Mouse (Mus musculus) forebrain, embryonic 13.5 days (tissue): Measurements from ENCODE around the gene Plxna2. TPM values are rescaled to one million over a fixed set of nuclear protein-coding genes. Genes with fewer than 3 reads are reported as not detected.
A peak's percentile ranks its signal among the peaks of the same experiment; 100 is the strongest.

Experiments used
- ATAC-seq: fragments of 200-750 bp; cut with Nextera tagmentation; 2 replicates; pipeline ENCODE4 v1.8.0; 2017
- H3K27ac ChIP-seq: fragments of 300-500 bp; sonication (generic); 2 replicates; pipeline ENCODE4 v1.5.1; 2015; ENCODE audit warnings: inconsistent platforms, mild to moderate bottlenecking, moderate library complexity
- H3K27me3 ChIP-seq: fragments of 300-500 bp; sonication (generic); 2 replicates; pipeline ENCODE4 v1.6.1; 2015; ENCODE audit warnings: mild to moderate bottlenecking, inconsistent platforms
- H3K36me3 ChIP-seq: fragments of 300-500 bp; sonication (generic); 2 replicates; pipeline ENCODE4 v1.6.1; 2015; ENCODE audit warnings: mild to moderate bottlenecking, inconsistent platforms; ENCODE audit not compliant: poor library complexity, severe bottlenecking
- H3K4me1 ChIP-seq: fragments of 300-500 bp; sonication (generic); 2 replicates; pipeline ENCODE4 v1.6.1; 2015; ENCODE audit warnings: inconsistent platforms
- H3K4me2 ChIP-seq: fragments of 300-500 bp; sonication (generic); 2 replicates; pipeline ENCODE4 v1.6.1; 2015; ENCODE audit warnings: inconsistent platforms, mild to moderate bottlenecking, moderate library complexity
- H3K4me3 ChIP-seq: fragments of 300-500 bp; sonication (generic); 2 replicates; pipeline ENCODE4 v1.5.1; 2015; ENCODE audit warnings: mild to moderate bottlenecking, inconsistent platforms
- H3K9ac ChIP-seq: fragments of 300-500 bp; sonication (generic); 2 replicates; pipeline ENCODE4 v1.6.1; 2015; ENCODE audit warnings: mild to moderate bottlenecking, inconsistent platforms
- H3K9me3 ChIP-seq: fragments of 300-500 bp; sonication (generic); replicated peaks from 2 replicates; pipeline ENCODE4 v1.6.1; 2016; ENCODE audit warnings: inconsistent platforms
- WGBS: fragments of 180-500 bp; shearing (Covaris S2); methylation state at CpG from one replicate; pipeline ENCODE4 v1.1.7; 2015; 5-methylcytosine and 5-hydroxymethylcytosine counted together
- polyA plus RNA-seq: library from polyadenylated mRNA; unstranded; fragments of >200 nt; fragmentation: Nextera tagmentation; extraction: Ambion mirVana; gene quantifications from 2 replicates; pipeline ENCODE4 v1.2.1, GENCODE M21; 2015

The Plxna2 gene
- polyA plus RNA-seq, 1 experiment from 2014 or later: 55.8 TPM

- peaks cover 21% of the 10 kb centered on the region for H3K4me1 ChIP-seq
- H3K4me3 ChIP-seq: no peak overlapping the region
- ATAC-seq: 0 out of 2 replicates have a peak, but pooled peaks have one; percentile 43
- no peak overlapping the region for H3K27ac ChIP-seq
- peaks cover 20% of the 10 kb centered on the region for H3K36me3 ChIP-seq
- no peaks in the 10 kb centered on the region for H3K9me3 ChIP-seq
- no peaks in the 10 kb centered on the region for H3K27me3 ChIP-seq
- no peak overlapping the region for H3K4me2 ChIP-seq
- no peak overlapping the region for H3K9ac ChIP-seq
- WGBS: 86% methylated on average over 3 of the region's 3 CpGs
These were observed 57.3 kb downstream of the Plxna2 start for GRCm38 (mm10) chr1:194675106-194675890.

GRCm38 (mm10) chr1:194675891-194676200 is 57.8 kb downstream of the Plxna2 start:
- Histone ChIP-seq H3K9me3 (no peaks in the 10 kb centered on the region), H3K36me3 (peaks cover 20% of the 10 kb centered on the region), H3K27ac (no peak overlapping the region), H3K4me3 (no peak overlapping the region), H3K4me2 (no peak overlapping the region), H3K27me3 (no peaks in the 10 kb centered on the region), H3K9ac (no peak overlapping the region), H3K4me1 (peaks cover 27% of the 10 kb centered on the region)
- no peak for ATAC-seq
- 80% methylated on average over 2 of the region's 2 CpGs for WGBS

- Histone ChIP-seq H3K4me3 (no peak overlapping the region), H3K27ac (no peak overlapping the region), H3K4me2 (no peak overlapping the region), H3K9me3 (no peaks in the 10 kb centered on the region), H3K9ac (no peak overlapping the region), H3K4me1 (peaks cover 42% of the 10 kb centered on the region), H3K27me3 (no peaks in the 10 kb centered on the region), H3K36me3 (0 out of 2 replicates have a peak, but pooled peaks cover 3% of the 10 kb centered on the region)
- 91% methylated on average over 3 of the region's 3 CpGs for WGBS
- no peak for ATAC-seq
These were observed 59.9 kb downstream of the Plxna2 start for GRCm38 (mm10) chr1:194677878-194678277.

- Histone ChIP-seq H3K4me2 (no peak overlapping the region), H3K4me1 (peaks cover 46% of the 10 kb centered on the region), H3K9me3 (no peaks in the 10 kb centered on the region), H3K36me3 (0 out of 2 replicates have a peak, but pooled peaks cover 3% of the 10 kb centered on the region), H3K27ac (no peak overlapping the region), H3K27me3 (no peaks in the 10 kb centered on the region), H3K4me3 (no peak overlapping the region), H3K9ac (no peak overlapping the region)
- ATAC-seq: no peak
These were observed 61.1 kb downstream of the Plxna2 start for GRCm38 (mm10) chr1:194679147-194679546.

- Histone ChIP-seq H3K9me3 (no peaks in the 10 kb centered on the region), H3K27ac (no peak overlapping the region), H3K27me3 (no peaks in the 10 kb centered on the region), H3K4me2 (no peak overlapping the region), H3K36me3 (peaks cover 7% of the 10 kb centered on the region; the same call in 1 of the 2 replicates), H3K9ac (no peak overlapping the region), H3K4me3 (no peak overlapping the region), H3K4me1 (peaks cover 46% of the 10 kb centered on the region)
- WGBS: 41% methylated on average over 2 of the region's 2 CpGs
- no peak for ATAC-seq
These were observed 62.1 kb downstream of the Plxna2 start for GRCm38 (mm10) chr1:194680136-194680535.

GRCm38 (mm10) chr1:194682021-194682420 is 64.0 kb downstream of the Plxna2 start:
- H3K27ac ChIP-seq: 0 out of 2 replicates have a peak overlapping the region, but pooled peaks have one; percentile 14
- H3K27me3 ChIP-seq: no peaks in the 10 kb centered on the region
- no peak overlapping the region for H3K9ac ChIP-seq
- H3K4me1 ChIP-seq: peaks cover 50% of the 10 kb centered on the region
- no peak overlapping the region for H3K4me2 ChIP-seq
- no peak overlapping the region for H3K4me3 ChIP-seq
- ATAC-seq: peak; percentile 43; the same call in 1 of the 2 replicates
- no peaks in the 10 kb centered on the region for H3K9me3 ChIP-seq
- peaks cover 7% of the 10 kb centered on the region; the same call in 1 of the 2 replicates for H3K36me3 ChIP-seq

- H3K4me1 ChIP-seq: peaks cover 50% of the 10 kb centered on the region
- H3K27me3 ChIP-seq: no peaks in the 10 kb centered on the region
- H3K9me3 ChIP-seq: no peaks in the 10 kb centered on the region
- ATAC-seq: no peak
- peaks cover 10% of the 10 kb centered on the region; the same call in 1 of the 2 replicates for H3K36me3 ChIP-seq
- 68% methylated on average over 3 of the region's 3 CpGs for WGBS
- no peak overlapping the region for H3K4me3 ChIP-seq
- no peak overlapping the region for H3K4me2 ChIP-seq
- no peak overlapping the region for H3K9ac ChIP-seq
- no peak overlapping the region for H3K27ac ChIP-seq
These were observed 65.1 kb downstream of the Plxna2 start for GRCm38 (mm10) chr1:194683132-194683531.

- Histone ChIP-seq H3K9ac (no peak overlapping the region), H3K36me3 (peaks cover 12% of the 10 kb centered on the region; the same call in 1 of the 2 replicates), H3K4me1 (peaks cover 34% of the 10 kb centered on the region), H3K4me2 (no peak overlapping the region), H3K27ac (no peak overlapping the region), H3K9me3 (no peaks in the 10 kb centered on the region), H3K4me3 (no peak overlapping the region), H3K27me3 (no peaks in the 10 kb centered on the region)
- ATAC-seq: no peak
- 93% methylated on average over 2 of the region's 2 CpGs for WGBS
These were observed 67.9 kb downstream of the Plxna2 start for GRCm38 (mm10) chr1:194685896-194686295.

- Histone ChIP-seq H3K4me3 (no peak overlapping the region), H3K4me1 (peaks cover 23% of the 10 kb centered on the region), H3K9me3 (no peaks in the 10 kb centered on the region), H3K9ac (no peak overlapping the region), H3K4me2 (no peak overlapping the region), H3K27ac (no peak overlapping the region), H3K36me3 (peaks cover 17% of the 10 kb centered on the region; the same call in 1 of the 2 replicates), H3K27me3 (no peaks in the 10 kb centered on the region)
- WGBS: 49% methylated on average over 1 of the region's 1 CpGs
- ATAC-seq: no peak
These were observed 69.7 kb downstream of the Plxna2 start for GRCm38 (mm10) chr1:194687746-194688145.

- ATAC-seq: no peak
- H3K4me1 ChIP-seq: peaks cover 20% of the 10 kb centered on the region
- H3K9ac ChIP-seq: no peak overlapping the region
- peaks cover 21% of the 10 kb centered on the region; the same call in 1 of the 2 replicates for H3K36me3 ChIP-seq
- no peaks in the 10 kb centered on the region for H3K27me3 ChIP-seq
- H3K27ac ChIP-seq: no peak overlapping the region
- no peaks in the 10 kb centered on the region for H3K9me3 ChIP-seq
- H3K4me3 ChIP-seq: no peak overlapping the region
- no peak overlapping the region for H3K4me2 ChIP-seq
- WGBS: 66% methylated on average over 2 of the region's 2 CpGs
These were observed 70.1 kb downstream of the Plxna2 start for GRCm38 (mm10) chr1:194688161-194688560.

- H3K4me1 ChIP-seq: peaks cover 6% of the 10 kb centered on the region; the same call in 1 of the 2 replicates
- H3K27ac ChIP-seq: no peak overlapping the region
- no peak overlapping the region for H3K4me3 ChIP-seq
- H3K36me3 ChIP-seq: peaks cover 24% of the 10 kb centered on the region
- no peaks in the 10 kb centered on the region for H3K9me3 ChIP-seq
- H3K27me3 ChIP-seq: no peaks in the 10 kb centered on the region
- H3K4me2 ChIP-seq: no peak overlapping the region
- no peak overlapping the region for H3K9ac ChIP-seq
- no peak for ATAC-seq
These were observed 75.0 kb downstream of the Plxna2 start for GRCm38 (mm10) chr1:194693063-194693462.

GRCm38 (mm10) chr1:194693488-194693887 is 75.5 kb downstream of the Plxna2 start:
- H3K4me3 ChIP-seq: no peak overlapping the region
- WGBS: 80% methylated on average over 2 of the region's 2 CpGs
- peaks cover 6% of the 10 kb centered on the region; the same call in 1 of the 2 replicates for H3K4me1 ChIP-seq

More at GRCm38 (mm10) chr1:194693488-194693887, 75.5 kb downstream of the Plxna2 start:
- Histone ChIP-seq H3K36me3 (peaks cover 22% of the 10 kb centered on the region; the same call in 1 of the 2 replicates), H3K27ac (no peak overlapping the region), H3K4me2 (no peak overlapping the region), H3K27me3 (no peaks in the 10 kb centered on the region), H3K9ac (no peak overlapping the region), H3K9me3 (no peaks in the 10 kb centered on the region)
- no peak for ATAC-seq
